Mouse (Mus musculus) erythroblast, embryonic 14.5 days (primary cell): ENCODE data around the gene Dqx1.

Experiments used
- GATA1 ChIP-seq: IDR thresholded peaks from 2 replicates; pipeline ENCODE4 v1.6.1; 2012; ENCODE audit warnings: low read length, inconsistent platforms, mixed read lengths
- TAL1 ChIP-seq: IDR thresholded peaks from 3 replicates; pipeline ENCODE4 v1.6.1; 2012; ENCODE audit warnings: low read length, inconsistent platforms, mixed read lengths

DNA sequence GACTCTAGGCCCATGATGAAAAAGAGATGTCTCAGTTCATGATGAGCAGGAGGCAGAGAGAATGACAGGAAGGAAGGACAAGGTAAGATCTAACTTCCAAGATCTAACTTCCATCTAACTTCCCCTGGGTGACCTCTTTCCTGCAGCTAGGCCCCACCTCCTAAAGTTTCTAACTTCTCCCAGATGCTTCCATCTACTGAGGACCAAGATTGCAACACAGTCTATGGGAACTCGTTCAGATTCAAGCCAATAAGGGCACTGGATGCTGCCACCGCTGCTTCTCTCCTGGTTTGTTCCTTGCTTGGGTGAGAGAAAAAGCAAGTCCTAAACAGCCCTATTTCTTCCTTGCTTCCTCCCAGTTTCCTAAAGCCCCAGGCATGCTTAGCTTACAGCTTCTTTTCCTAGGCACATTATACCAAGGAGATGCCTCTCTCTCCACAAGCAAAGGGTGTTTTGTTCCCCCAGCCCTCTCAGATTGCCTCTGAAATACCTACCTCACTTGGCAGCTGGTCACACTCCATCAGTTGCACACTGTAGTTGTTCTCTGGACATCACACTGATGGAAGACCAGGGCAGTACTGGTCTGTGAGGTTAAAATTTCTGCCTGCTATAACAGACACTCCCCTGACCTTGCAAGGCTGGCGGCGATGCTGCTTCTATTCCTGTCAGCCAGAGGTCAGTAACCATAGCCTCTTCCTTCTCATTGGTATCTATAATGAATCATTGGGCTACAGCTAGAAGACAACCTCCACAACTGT lies 36.6 kb upstream of the Dqx1 start:
- TF ChIP-seq TAL1 (no peak), GATA1 (no peak)
